Mouse (Mus musculus): ENCODE measurements at regions not wholly inside any gene's neighbourhood (a gene's known extent, or its start where the extent isn't known, plus 50 kb on each side); places are given as distances from the start of the nearest gene placed in this dataset.

GRCm38 (mm10) chr1:141429675-141430074 lies 1183.7 kb downstream of the Kcnt2 start:
- TF ChIP-seq CTCF (IDR thresholded peaks at IDR 0.05; ENCODE audit: low read depth) = no peak
- Histone ChIP-seq H3K27me3 (ENCODE audit: insufficient read depth, low read length) (no peaks in the 10 kb centered on the region), H3K36me3 (ENCODE audit: insufficient read depth) (no peaks in the 10 kb centered on the region), H3K27ac (ENCODE audit: low read depth, low read length) (no peak overlapping the region), H3K4me1 (ENCODE audit: insufficient read depth) (no peaks in the 10 kb centered on the region), H3K4me3 (ENCODE audit: low read depth, low read length) (no peak overlapping the region), H3K9ac (no peak overlapping the region), H3K9me3 (ENCODE audit: low read length) (no peaks in the 10 kb centered on the region), H3K4me2 (ENCODE audit: low read depth) (no peak overlapping the region)
- peak; percentile 20; the same call in 1 of the 2 replicates for ATAC-seq
- WGBS = 64% methylated on average over 4 of the region's 4 CpGs
- DNase-seq = peak; percentile 20

- ATAC-seq (peak; percentile 90; the same call in 1 of the 2 replicates), DNase-seq (peak; percentile 20)
Observed at GRCm38 (mm10) chr1:141430117-141430516, 1184.2 kb downstream of the Kcnt2 start.

GRCm38 (mm10) chr1:141435452-141435851 lies 1189.5 kb downstream of the Kcnt2 start:
- no peaks in the 10 kb centered on the region for H3K27me3 ChIP-seq (ENCODE audit: insufficient read depth, low read length)
- no peak for TF ChIP-seq CTCF (IDR thresholded peaks at IDR 0.05; ENCODE audit: low read depth)
- H3K36me3 ChIP-seq (ENCODE audit: insufficient read depth) = no peaks in the 10 kb centered on the region
- 13% methylated on average over 1 of the region's 1 CpGs for WGBS
- no peaks in the 10 kb centered on the region for H3K4me1 ChIP-seq (ENCODE audit: insufficient read depth)
- DNase-seq (no peak), ATAC-seq (no peak)
- H3K9ac ChIP-seq = no peak overlapping the region
- H3K27ac ChIP-seq (ENCODE audit: low read depth, low read length) = no peak overlapping the region
- H3K9me3 ChIP-seq (ENCODE audit: low read length) = no peaks in the 10 kb centered on the region
- no peak overlapping the region for H3K4me2 ChIP-seq (ENCODE audit: low read depth)
- no peak overlapping the region for H3K4me3 ChIP-seq (ENCODE audit: low read depth, low read length)

More at GRCm38 (mm10) chr1:141430117-141430516, 1184.2 kb downstream of the Kcnt2 start:
- Histone ChIP-seq H3K9me3 (ENCODE audit: low read length) (no peaks in the 10 kb centered on the region), H3K4me1 (ENCODE audit: insufficient read depth) (no peaks in the 10 kb centered on the region), H3K27ac (ENCODE audit: low read depth, low read length) (no peak overlapping the region), H3K9ac (no peak overlapping the region), H3K36me3 (ENCODE audit: insufficient read depth) (no peaks in the 10 kb centered on the region), H3K27me3 (ENCODE audit: insufficient read depth, low read length) (no peaks in the 10 kb centered on the region), H3K4me3 (ENCODE audit: low read depth, low read length) (no peak overlapping the region), H3K4me2 (ENCODE audit: low read depth) (no peak overlapping the region)
- TF ChIP-seq CTCF (IDR thresholded peaks at IDR 0.05; ENCODE audit: low read depth) = no peak
- WGBS = 64% methylated on average over 2 of the region's 2 CpGs

GRCm38 (mm10) chr1:141440234-141440633 lies 1194.3 kb downstream of the Kcnt2 start:
- DNase-seq (no peak), ATAC-seq (no peak)
- TF ChIP-seq CTCF (IDR thresholded peaks at IDR 0.05; ENCODE audit: low read depth) = no peak
- H3K4me3 ChIP-seq (ENCODE audit: low read depth, low read length) = no peak overlapping the region
- H3K27me3 ChIP-seq (ENCODE audit: insufficient read depth, low read length) = no peaks in the 10 kb centered on the region
- H3K9me3 ChIP-seq (ENCODE audit: low read length) = no peaks in the 10 kb centered on the region
- H3K4me1 ChIP-seq (ENCODE audit: insufficient read depth) = no peaks in the 10 kb centered on the region
- no peaks in the 10 kb centered on the region for H3K36me3 ChIP-seq (ENCODE audit: insufficient read depth)
- H3K9ac ChIP-seq = no peak overlapping the region
- H3K27ac ChIP-seq (ENCODE audit: low read depth, low read length) = no peak overlapping the region
- H3K4me2 ChIP-seq (ENCODE audit: low read depth) = no peak overlapping the region

- ATAC-seq = no peak
- Histone ChIP-seq H3K27ac (ENCODE audit: low read depth, low read length) (no peak overlapping the region), H3K4me1 (ENCODE audit: insufficient read depth) (no peaks in the 10 kb centered on the region), H3K9ac (no peak overlapping the region), H3K27me3 (ENCODE audit: insufficient read depth, low read length) (no peaks in the 10 kb centered on the region), H3K9me3 (ENCODE audit: low read length) (no peaks in the 10 kb centered on the region), H3K4me2 (ENCODE audit: low read depth) (no peak overlapping the region), H3K36me3 (ENCODE audit: insufficient read depth) (no peaks in the 10 kb centered on the region), H3K4me3 (ENCODE audit: low read depth, low read length) (no peak overlapping the region)
- no peak for TF ChIP-seq CTCF (IDR thresholded peaks at IDR 0.05; ENCODE audit: low read depth)
- 86% methylated on average over 1 of the region's 1 CpGs for WGBS
- DNase-seq = no peak
Observed at GRCm38 (mm10) chr1:141450960-141451359, 1205.0 kb downstream of the Kcnt2 start.

GRCm38 (mm10) chr1:141464576-141464975 lies 1218.6 kb downstream of the Kcnt2 start:
- ATAC-seq = no peak
- H3K36me3 ChIP-seq (ENCODE audit: insufficient read depth) = no peaks in the 10 kb centered on the region
- H3K27ac ChIP-seq (ENCODE audit: low read depth, low read length) = no peak overlapping the region
- no peak overlapping the region for H3K4me2 ChIP-seq (ENCODE audit: low read depth)
- no peak for TF ChIP-seq CTCF (IDR thresholded peaks at IDR 0.05; ENCODE audit: low read depth)
- no peaks in the 10 kb centered on the region for H3K9me3 ChIP-seq (ENCODE audit: low read length)
- no peak for DNase-seq
- no peaks in the 10 kb centered on the region for H3K27me3 ChIP-seq (ENCODE audit: insufficient read depth, low read length)
- H3K9ac ChIP-seq = no peak overlapping the region
- H3K4me1 ChIP-seq (ENCODE audit: insufficient read depth) = no peaks in the 10 kb centered on the region
- no peak overlapping the region for H3K4me3 ChIP-seq (ENCODE audit: low read depth, low read length)
